ENCODE assay signal across 8 mouse cellular contexts in genomic region chr8:105496439-105497180, GRCm38 (mm10). TPM values are rescaled to one million over a fixed set of nuclear protein-coding genes. Genes with fewer than 3 reads are reported as not detected.
DNase-seq lines count a peak whose midpoint lies in the region; ATAC-seq and TF ChIP-seq lines count a peak whose summit lies in the region.

Gene Zdhhc1, minus strand, starts transcription at chr8:105496902.

- no peak for TF ChIP-seq EP300 in CH12.LX (IDR thresholded peaks at IDR 0.05; ENCODE audit: low read length)

- ATAC-seq in forebrain, embryonic 15.5 days (replicated peaks), result peak; percentile 93
- ATAC-seq in neural tube, embryonic 14.5 days (ENCODE audit: low read depth), result peak; percentile 91

- TF ChIP-seq CTCF in CH12.LX (conservative IDR thresholded peaks at IDR 0.05 in 1 of 2, IDR thresholded peaks at IDR 0.05 in 1 of 2; ENCODE audit: low read depth in 2 of 2, low read length in 2 of 2), result peak in 1 of 2 experiments; percentile 65; a peak in 2 of 4 replicates
- TF ChIP-seq CTCF in testis, adult 2 months (IDR thresholded peaks at IDR 0.05; ENCODE audit: control insufficient read depth, insufficient read depth, insufficient replicate concordance, low read depth, low read length), result peak; percentile 35; the same call in 1 of the 2 replicates

- intact Hi-C loops in heart, postnatal 14 days (cut with DNase I), result no loop called here

- H3K36me3 ChIP-seq in CH12.LX (replicated peaks in 1 of 2; ENCODE audit: control insufficient read depth in 1 of 2, insufficient read depth in 1 of 2, low read length in 1 of 2), result no peaks in the 10 kb centered on the region
- H3K36me3 ChIP-seq in forebrain, embryonic 15.5 days, result no peaks in the 10 kb centered on the region
- no peaks in the 10 kb centered on the region for H3K36me3 ChIP-seq in neural tube, embryonic 14.5 days (ENCODE audit: control insufficient read depth, insufficient read depth, low read length)
- no peaks in the 10 kb centered on the region; the same call in 1 of the 2 replicates for H3K36me3 ChIP-seq in testis, adult 2 months (ENCODE audit: control insufficient read depth, insufficient read depth, low read length)

- H3K9me3 ChIP-seq in CH12.LX (replicated peaks; ENCODE audit: low read length), result no peaks in the 10 kb centered on the region
- no peaks in the 10 kb centered on the region for H3K9me3 ChIP-seq in forebrain, embryonic 15.5 days
- no peaks in the 10 kb centered on the region for H3K9me3 ChIP-seq in neural tube, embryonic 14.5 days (ENCODE audit: control insufficient read depth, low read length)

- in situ Hi-C loops in CH12.LX (cut with MboI; ENCODE audit: low pct_ligation_motif_present, low pct_unique_long_range_greater_than_20kb, low sequenced_read_pairs), result no loop called here

- H3K4me2 ChIP-seq in CH12.LX (ENCODE audit: insufficient read depth, low read depth, poor library complexity, severe bottlenecking), result peak within 1 kb of the TSS; percentile 67
- peak within 1 kb of the TSS; percentile 98 for H3K4me2 ChIP-seq in forebrain, embryonic 15.5 days (replicated peaks)
- H3K4me2 ChIP-seq in neural tube, embryonic 14.5 days (ENCODE audit: low read depth, low read length), result peak within 1 kb of the TSS; percentile 87

- H3K9ac ChIP-seq in CH12.LX (ENCODE audit: insufficient read depth, low read depth), result peak within 1 kb of the TSS; percentile 44
- H3K9ac ChIP-seq in forebrain, embryonic 15.5 days (replicated peaks), result peak within 1 kb of the TSS; percentile 80
- peak within 1 kb of the TSS; percentile 83 for H3K9ac ChIP-seq in neural tube, embryonic 14.5 days (replicated peaks; ENCODE audit: low read depth, low read length)

- dilution Hi-C loops in CH12.LX (cut with MboI; ENCODE audit: extremely low pct_ligation_motif_present, extremely low pct_unique_long_range_greater_than_20kb, low sequenced_read_pairs), result no loop called here

- H3K79me2 ChIP-seq in CH12.LX (replicated peaks; ENCODE audit: control insufficient read depth, extremely low read depth, insufficient read depth, poor library complexity, severe bottlenecking), result no peaks in the 10 kb centered on the region

- TF ChIP-seq POLR2A in CH12.LX (IDR thresholded peaks at IDR 0.05; ENCODE audit: low read depth, low read length), result peak; percentile 66
- peak; percentile 72 for TF ChIP-seq POLR2A in testis, adult 2 months (IDR thresholded peaks at IDR 0.05; ENCODE audit: control insufficient read depth, low read depth, low read length)

- no peak within 1 kb of the TSS for H3K27ac ChIP-seq in CH12.LX (ENCODE audit: insufficient read depth, low read depth)
- H3K27ac ChIP-seq in forebrain, embryonic 15.5 days (replicated peaks), result peak within 1 kb of the TSS; percentile 75
- peak within 1 kb of the TSS; percentile 70 for H3K27ac ChIP-seq in neural tube, embryonic 14.5 days (ENCODE audit: low read depth, low read length)
- H3K27ac ChIP-seq in testis, adult 2 months (ENCODE audit: control insufficient read depth, insufficient read depth, low read depth, low read length), result peak within 1 kb of the TSS; percentile 95

- no peak; the same call in 1 of the 2 replicates for TF ChIP-seq RAD21 in CH12.LX (IDR thresholded peaks at IDR 0.05; ENCODE audit: low read depth, low read length)

- WGBS in forebrain, embryonic 15.5 days, result under 1% methylated on average over 68 of the region's 68 CpGs
- under 1% methylated on average over 50 of the region's 68 CpGs for WGBS in neural tube, embryonic 14.5 days

- no peaks in the 10 kb centered on the region for H3K27me3 ChIP-seq in CH12.LX (replicated peaks)
- H3K27me3 ChIP-seq in forebrain, embryonic 15.5 days, result no peaks in the 10 kb centered on the region
- no peaks in the 10 kb centered on the region for H3K27me3 ChIP-seq in neural tube, embryonic 14.5 days (ENCODE audit: control insufficient read depth, insufficient read depth, low read length)
- no peaks in the 10 kb centered on the region for H3K27me3 ChIP-seq in testis, adult 2 months (ENCODE audit: control insufficient read depth, insufficient read depth, low read length)

- peak; percentile 70 for DNase-seq in CH12.LX (ENCODE audit: extremely low read depth)
- peak; percentile 88 for DNase-seq in cerebellum, adult 11 months
- DNase-seq in heart, postnatal 14 days, result peak; percentile 90 to 95
- peak; percentile 85 for DNase-seq in layer of hippocampus, adult 11-12 months (ENCODE audit: low spot score)
- peak; percentile 87 to 91 for DNase-seq in lung, adult 18-20 months

- H3K4me1 ChIP-seq in CH12.LX (ENCODE audit: control insufficient read depth in 1 of 2, insufficient read depth in 2 of 2), result peaks cover 0 to 15% of the 10 kb centered on the region in 2 experiments; a peak in 2 of 4 replicates
- H3K4me1 ChIP-seq in forebrain, embryonic 15.5 days, result peaks cover 21% of the 10 kb centered on the region
- peaks cover 11% of the 10 kb centered on the region; the same call in 1 of the 2 replicates for H3K4me1 ChIP-seq in neural tube, embryonic 14.5 days (ENCODE audit: control insufficient read depth, insufficient read depth, low read length)
- H3K4me1 ChIP-seq in testis, adult 2 months (ENCODE audit: control insufficient read depth, insufficient read depth, low read length), result peaks cover 5% of the 10 kb centered on the region

- H3K4me3 ChIP-seq in CH12.LX (replicated peaks in 1 of 3; ENCODE audit: low read depth in 2 of 3, low read length in 2 of 3, poor library complexity in 1 of 3), result peak within 1 kb of the TSS; percentile 58 to 88 (median 71)
- H3K4me3 ChIP-seq in forebrain, embryonic 15.5 days, result peak within 1 kb of the TSS; percentile 94
- H3K4me3 ChIP-seq in neural tube, embryonic 14.5 days (ENCODE audit: low read depth, low read length), result peak within 1 kb of the TSS; percentile 84
- peak within 1 kb of the TSS; percentile 96 for H3K4me3 ChIP-seq in testis, adult 2 months (ENCODE audit: control insufficient read depth, low read depth, low read length)

TF ChIP-seq in CH12.LX, 34 proteins besides CTCF, POLR2A, EP300 and RAD21:
- TF ChIP-seq JUND (conservative IDR thresholded peaks at IDR 0.05; ENCODE audit: low read depth, low read length), result no peak
- TF ChIP-seq E2F4 (IDR thresholded peaks at IDR 0.05; ENCODE audit: insufficient replicate concordance, low read depth, low read length), result no peak
- no peak for TF ChIP-seq ZNF384 (IDR thresholded peaks at IDR 0.05; ENCODE audit: low read depth, low read length)
- peak; percentile 46 for TF ChIP-seq USF1 (IDR thresholded peaks at IDR 0.05; ENCODE audit: low read depth, low read length)
- TF ChIP-seq HCFC1 (IDR thresholded peaks at IDR 0.05; ENCODE audit: low read depth, low read length), result peak; percentile 68
- TF ChIP-seq CHD1 (IDR thresholded peaks at IDR 0.05; ENCODE audit: low read depth, low read length), result no peak
- peak; percentile 59 for TF ChIP-seq BHLHE40 (IDR thresholded peaks at IDR 0.05; ENCODE audit: low read depth, low read length)
- TF ChIP-seq IRF4 (IDR thresholded peaks at IDR 0.05; ENCODE audit: low read depth, low read length), result no peak; the same call in 1 of the 2 replicates
- peak; percentile 94 for TF ChIP-seq MXI1 (IDR thresholded peaks at IDR 0.05; ENCODE audit: low read depth, low read length)
- TF ChIP-seq MAX (IDR thresholded peaks at IDR 0.05; ENCODE audit: low read length), result peak; percentile 71
- no peak for TF ChIP-seq SMC3 (IDR thresholded peaks at IDR 0.05; ENCODE audit: low read depth, low read length)
- TF ChIP-seq RCOR1 (conservative IDR thresholded peaks at IDR 0.05; ENCODE audit: low read depth, low read length), result no peak
- no peak for TF ChIP-seq GABPA (IDR thresholded peaks at IDR 0.05; ENCODE audit: insufficient replicate concordance, low read depth, low read length)
- no peak for TF ChIP-seq ZKSCAN1 (IDR thresholded peaks at IDR 0.05; ENCODE audit: borderline replicate concordance, low read depth, low read length)
- TF ChIP-seq ETS1 (conservative IDR thresholded peaks at IDR 0.05; ENCODE audit: low read depth, low read length), result no peak
- TF ChIP-seq UBTF (IDR thresholded peaks at IDR 0.05; ENCODE audit: low read depth, low read length), result peak; percentile 76; the same call in 1 of the 2 replicates
- no peak for TF ChIP-seq ZMIZ1 (IDR thresholded peaks at IDR 0.05; ENCODE audit: low read depth, low read length)
- no peak for TF ChIP-seq TBP (conservative IDR thresholded peaks at IDR 0.05; ENCODE audit: low read depth, low read length)
- no peak for TF ChIP-seq ZC3H11A (IDR thresholded peaks at IDR 0.05; ENCODE audit: low read depth, low read length)
- TF ChIP-seq JUN (IDR thresholded peaks at IDR 0.05; ENCODE audit: insufficient read depth, low read depth, low read length), result no peak
- peak; percentile 69 for TF ChIP-seq SIN3A (IDR thresholded peaks at IDR 0.05; ENCODE audit: low read length)
- no peak for TF ChIP-seq POLR2AphosphoS2 (IDR thresholded peaks at IDR 0.05; ENCODE audit: low read depth, low read length)
- TF ChIP-seq NRF1 (IDR thresholded peaks at IDR 0.05; ENCODE audit: low read depth, low read length), result peak; percentile 37; the same call in 1 of the 2 replicates
- TF ChIP-seq NELFE (IDR thresholded peaks at IDR 0.05; ENCODE audit: low read depth, low read length), result no peak
- TF ChIP-seq MYC (IDR thresholded peaks at IDR 0.05; ENCODE audit: low read depth, low read length), result no peak
- no peak for TF ChIP-seq PAX5 (IDR thresholded peaks at IDR 0.05; ENCODE audit: low read length)
- no peak for TF ChIP-seq KAT2A (IDR thresholded peaks at IDR 0.05; ENCODE audit: insufficient replicate concordance, low read length)
- TF ChIP-seq CHD2 (IDR thresholded peaks at IDR 0.05; ENCODE audit: low read length), result no peak
- TF ChIP-seq MAZ (IDR thresholded peaks at IDR 0.05; ENCODE audit: low read depth, low read length), result no peak
- peak; percentile 49; the same call in 1 of the 2 replicates for TF ChIP-seq ELF1 (IDR thresholded peaks at IDR 0.05; ENCODE audit: low read depth, low read length)
- no peak for TF ChIP-seq TCF12 (IDR thresholded peaks at IDR 0.05; ENCODE audit: low read depth, low read length)
- no peak for TF ChIP-seq MEF2A (IDR thresholded peaks at IDR 0.05; ENCODE audit: borderline replicate concordance, low read depth, low read length)
- no peak for TF ChIP-seq USF2 (conservative IDR thresholded peaks at IDR 0.05; ENCODE audit: low read depth, low read length)
- TF ChIP-seq MAFK (IDR thresholded peaks at IDR 0.05; ENCODE audit: insufficient replicate concordance, low read length), result no peak

RNA-seq across cellular contexts. Expression of gene Zdhhc1, which starts in this region (rescaled TPM):
- total RNA-seq in CH12.LX (2012; rRNA removed) (2.1 and 2.6 TPM in 2 replicates), CH12.LX (2014; rRNA removed) (0.86 and 1.6 TPM in 2 replicates)
- polyA plus RNA-seq in CH12.LX (2012; ENCODE audit: insufficient read length, low read depth), result 2.6 and 3.6 TPM in 2 replicates
- 28.8 and 31.3 TPM in 2 replicates for polyA plus RNA-seq in forebrain, embryonic 15.5 days (2015; fragmentation: Nextera tagmentation; extraction: Ambion mirVana)
- 10 to 100 TPM; 14.9 to 16.3 TPM for total RNA-seq in heart, postnatal 14 days (2021)
- 27.9 and 32.5 TPM in 2 replicates for polyA plus RNA-seq in neural tube, embryonic 14.5 days (2014; fragmentation: Nextera tagmentation; extraction: Ambion mirVana)
- polyA plus RNA-seq in testis, adult 2 months (2012; rRNA removed), result 45.4 and 50.1 TPM in 2 replicates

Comparison
In these comparisons a context has a peak if more than half of its experiments do, and no peak if none do; other contexts are left out.
1. RNA of gene Zdhhc1 (total RNA-seq): 14.9 to 16.3 TPM in heart, postnatal 14 days; 0.86 to 2.6 TPM in CH12.LX; every median in the first group is over 4 times any median in the second.
2. Peak in every context shown above with its lines, with median percentiles within 50 percentile points of each other: DNase-seq, H3K4me2 ChIP-seq, H3K4me3 ChIP-seq and H3K9ac ChIP-seq.